Mouse (Mus musculus) testis, adult 2 months (tissue): ENCODE results near the gene Tmem63b.

Source experiments
- CTCF ChIP-seq: fragments of 200-500 bp; IDR thresholded peaks from 2 replicates; pipeline ENCODE4 v1.5.1; 2012; ENCODE audit warnings: low read depth, mild to moderate bottlenecking, inconsistent platforms, low read length, moderate library complexity; ENCODE audit not compliant: control insufficient read depth, insufficient read depth, insufficient replicate concordance
- POLR2A ChIP-seq: fragments of 200-500 bp; IDR thresholded peaks from 2 replicates; pipeline ENCODE4 v1.6.1; 2012; ENCODE audit warnings: low read depth, mild to moderate bottlenecking, inconsistent platforms, low read length, moderate library complexity; ENCODE audit not compliant: control insufficient read depth

DNA sequence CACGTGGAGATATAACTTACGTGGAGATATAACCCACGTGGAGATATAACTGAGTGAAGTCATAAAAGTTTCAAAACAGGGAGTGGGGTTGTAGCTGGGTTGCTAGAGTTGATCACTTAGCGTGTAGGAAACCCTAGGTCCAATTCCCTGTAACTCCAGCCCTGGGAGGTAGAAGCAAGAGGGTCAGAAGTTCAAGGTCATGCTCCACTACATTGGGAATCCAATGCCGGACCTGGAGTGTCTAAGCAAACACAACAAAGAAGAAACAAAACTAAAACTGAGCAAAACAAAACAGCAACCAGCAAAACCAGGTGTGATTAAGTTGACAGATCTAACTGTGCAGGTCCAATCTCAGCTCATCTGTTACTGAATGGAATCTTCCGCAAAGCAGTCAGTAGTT lies 69.0 kb downstream of the Tmem63b start:
- TF ChIP-seq CTCF (no peak), POLR2A (no peak)
